29 mouse cellular contexts compared by ENCODE assay signal in genomic region chr12:95652172-95653156, GRCm38 (mm10). TPM values are rescaled to one million over a fixed set of nuclear protein-coding genes. Genes with fewer than 3 reads are reported as not detected.
DNase-seq lines count a peak whose midpoint lies in the region; ATAC-seq and TF ChIP-seq lines count a peak whose summit lies in the region.
"Had no signal": no experiment of that assay in that cellular context is flagged by ENCODE, and none has a peak within 500 bp of the region (broad histone marks: within the 10 kb centered on the region; RNA-seq: fewer than 3 reads in every experiment).

No protein-coding gene starts in this region.

- no peaks in the 10 kb centered on the region for H3K27me3 ChIP-seq in stomach, embryonic 14.5 days (ENCODE audit: control insufficient read depth, insufficient read depth, low read length)
- H3K27me3 ChIP-seq in stomach, postnatal 0 days (ENCODE audit: control insufficient read depth, insufficient read depth, low read length), result no peaks in the 10 kb centered on the region
- no peaks in the 10 kb centered on the region for H3K27me3 ChIP-seq in Patski
- H3K27me3 ChIP-seq in intestine, embryonic 15.5 days (replicated peaks), result no peaks in the 10 kb centered on the region
- H3K27me3 ChIP-seq: embryonic facial prominence, embryonic 13.5 days; forebrain, embryonic 12.5 days; forebrain, embryonic 15.5 days; heart, embryonic 13.5 days; hindbrain, embryonic 12.5 days; hindbrain, embryonic 15.5 days had no signal

- no peak overlapping the region for H3K9ac ChIP-seq in stomach, embryonic 14.5 days (replicated peaks; ENCODE audit: low read depth, low read length)
- H3K9ac ChIP-seq in stomach, postnatal 0 days (ENCODE audit: low read length), result no peak overlapping the region
- no peak overlapping the region for H3K9ac ChIP-seq in intestine, embryonic 15.5 days
- H3K9ac ChIP-seq: embryonic facial prominence, embryonic 13.5 days; forebrain, embryonic 12.5 days; forebrain, embryonic 15.5 days; heart, embryonic 13.5 days; hindbrain, embryonic 12.5 days; hindbrain, embryonic 15.5 days had no signal

- H3K4me2 ChIP-seq in stomach, embryonic 14.5 days (replicated peaks; ENCODE audit: low read depth, low read length), result no peak overlapping the region
- H3K4me2 ChIP-seq in stomach, postnatal 0 days (replicated peaks; ENCODE audit: low read depth), result no peak overlapping the region
- no peak overlapping the region for H3K4me2 ChIP-seq in intestine, embryonic 15.5 days (replicated peaks)
- H3K4me2 ChIP-seq: embryonic facial prominence, embryonic 13.5 days; forebrain, embryonic 12.5 days; forebrain, embryonic 15.5 days; heart, embryonic 13.5 days; hindbrain, embryonic 12.5 days; hindbrain, embryonic 15.5 days had no signal

- H3K27ac ChIP-seq in stomach, embryonic 14.5 days (ENCODE audit: low read length), result no peak overlapping the region
- no peak overlapping the region for H3K27ac ChIP-seq in stomach, postnatal 0 days (replicated peaks)
- no peak overlapping the region for H3K27ac ChIP-seq in intestine, embryonic 15.5 days
- H3K27ac ChIP-seq: embryonic facial prominence, embryonic 10.5 days; embryonic facial prominence, embryonic 13.5 days; forebrain, embryonic 12.5 days; forebrain, embryonic 15.5 days; heart, adult 2 months; heart, embryonic 10.5 days; heart, embryonic 13.5 days; hindbrain, embryonic 12.5 days; hindbrain, embryonic 15.5 days had no signal

- no peak for TF ChIP-seq EP300 in stomach, postnatal 0 days (optimal IDR thresholded peaks at IDR 0.05)

- 66% methylated on average over 4 of the region's 4 CpGs for WGBS in stomach, embryonic 14.5 days
- 61% methylated on average over 4 of the region's 4 CpGs for WGBS in stomach, postnatal 0 days
- WGBS in intestine, embryonic 15.5 days, result 57% methylated on average over 4 of the region's 4 CpGs
- 29% methylated on average over 4 of the region's 4 CpGs for WGBS in large intestine, adult 2 months

- POLR2A ChIA-PET in Patski (lab: Charles Lee), result no interaction called here

- no peak for TF ChIP-seq CTCF in stomach, postnatal 0 days (IDR thresholded peaks at IDR 0.05; ENCODE audit: low read depth)
- no peak for TF ChIP-seq CTCF in Patski (IDR thresholded peaks at IDR 0.05)

- ATAC-seq in stomach, embryonic 14.5 days (ENCODE audit: insufficient number of reproducible peaks, insufficient read depth, low FRiP score, low read depth), result peak; percentile 42; the same call in 1 of the 2 replicates
- ATAC-seq in stomach, postnatal 0 days (ENCODE audit: low FRiP score, low TSS enrichment), result no peak
- ATAC-seq in Patski, result peak; percentile 39
- ATAC-seq in intestine, embryonic 15.5 days, result peak; percentile 95
- ATAC-seq: forebrain, embryonic 15.5 days had no signal

- in situ Hi-C loops in Patski (cut with MboI; ENCODE audit: low pct_unique_long_range_greater_than_20kb), result no loop called here

- H3K4me1 ChIP-seq in stomach, embryonic 14.5 days (ENCODE audit: control insufficient read depth, insufficient read depth, low read length), result no peaks in the 10 kb centered on the region
- H3K4me1 ChIP-seq in stomach, postnatal 0 days (replicated peaks; ENCODE audit: control insufficient read depth, insufficient read depth), result no peaks in the 10 kb centered on the region
- no peaks in the 10 kb centered on the region for H3K4me1 ChIP-seq in intestine, embryonic 15.5 days (replicated peaks)
- H3K4me1 ChIP-seq: embryonic facial prominence, embryonic 10.5 days; embryonic facial prominence, embryonic 13.5 days; forebrain, embryonic 12.5 days; forebrain, embryonic 15.5 days; heart, embryonic 10.5 days; heart, embryonic 13.5 days; hindbrain, embryonic 12.5 days; hindbrain, embryonic 15.5 days had no signal

- CTCF ChIA-PET in Patski (lab: Charles Lee), result no interaction called here

- H3K9me3 ChIP-seq in stomach, embryonic 14.5 days (ENCODE audit: control insufficient read depth, low read depth, low read length), result no peaks in the 10 kb centered on the region
- no peaks in the 10 kb centered on the region for H3K9me3 ChIP-seq in stomach, postnatal 0 days (ENCODE audit: control insufficient read depth, low read length)
- H3K9me3 ChIP-seq in intestine, embryonic 15.5 days, result no peaks in the 10 kb centered on the region
- H3K9me3 ChIP-seq: embryonic facial prominence, embryonic 10.5 days; embryonic facial prominence, embryonic 13.5 days; forebrain, embryonic 12.5 days; forebrain, embryonic 15.5 days; heart, embryonic 10.5 days; heart, embryonic 13.5 days; hindbrain, embryonic 12.5 days; hindbrain, embryonic 15.5 days had no signal

- no peak overlapping the region for H3K4me3 ChIP-seq in stomach, embryonic 14.5 days (ENCODE audit: low read depth, low read length)
- no peak overlapping the region for H3K4me3 ChIP-seq in stomach, postnatal 0 days (ENCODE audit: low read depth, low read length)
- no peak overlapping the region for H3K4me3 ChIP-seq in intestine, embryonic 15.5 days (replicated peaks)
- H3K4me3 ChIP-seq: embryonic facial prominence, embryonic 10.5 days; embryonic facial prominence, embryonic 13.5 days; erythroblast, embryonic 14.5 days; forebrain, embryonic 12.5 days; forebrain, embryonic 15.5 days; heart, adult 2 months; heart, embryonic 10.5 days; heart, embryonic 13.5 days; hindbrain, embryonic 12.5 days; hindbrain, embryonic 15.5 days had no signal

- H3K36me3 ChIP-seq in stomach, embryonic 14.5 days (ENCODE audit: control insufficient read depth, insufficient read depth, low read length), result no peaks in the 10 kb centered on the region
- H3K36me3 ChIP-seq in stomach, postnatal 0 days (ENCODE audit: control insufficient read depth, insufficient read depth, low read length), result no peaks in the 10 kb centered on the region
- H3K36me3 ChIP-seq in intestine, embryonic 15.5 days, result no peaks in the 10 kb centered on the region
- H3K36me3 ChIP-seq: embryonic facial prominence, embryonic 10.5 days; embryonic facial prominence, embryonic 13.5 days; forebrain, embryonic 12.5 days; forebrain, embryonic 15.5 days; heart, embryonic 10.5 days; heart, embryonic 13.5 days; hindbrain, embryonic 12.5 days; hindbrain, embryonic 15.5 days had no signal

- no peak for DNase-seq in stomach, postnatal 0 days (ENCODE audit: low spot score)
- DNase-seq in Patski (ENCODE audit: low read depth, low spot score), result peak; percentile 20
- DNase-seq in large intestine, adult 2 months (ENCODE audit: low read depth, low spot score), result peak; percentile 6
- no peak for DNase-seq in adrenal gland, postnatal 25 days
- DNase-seq in frontal cortex, postnatal 25 days (ENCODE audit: low spot score in 2 of 2), result no peak
- DNase-seq in cerebellum, postnatal 25 days, result no peak
- DNase-seq: adrenal gland, adult 2 months; adrenal gland, postnatal 14 days; cerebellum, adult 18-20 months; cerebellum, adult 9-10 months; cerebellum, postnatal 14 days; embryo, embryonic 11 days; gastrocnemius, postnatal 10 days; gastrocnemius, postnatal 36 days; heart, adult 2 months; heart, postnatal 14 days had no signal

RNA-seq across cellular contexts. Expression of gene Flrt2, which starts 39.6 kb away (rescaled TPM):
- 27.3 and 34.9 TPM in 2 replicates for polyA plus RNA-seq in stomach, embryonic 14.5 days (2014; fragmentation: Nextera tagmentation; extraction: Ambion mirVana)
- 5.7 and 6.2 TPM in 2 replicates for polyA plus RNA-seq in stomach, postnatal 0 days (2015; fragmentation: Nextera tagmentation; extraction: Ambion mirVana)
- polyA plus RNA-seq in Patski (2021), result 2.3 TPM
- 17.5 and 19.5 TPM in 2 replicates for polyA plus RNA-seq in intestine, embryonic 15.5 days (2015; fragmentation: Nextera tagmentation; extraction: Ambion mirVana)
- polyA plus RNA-seq in large intestine, adult 2 months (2012; rRNA removed), result 0.30 and 0.55 TPM in 2 replicates
- 9.8 and 9.9 TPM in 2 replicates for total RNA-seq in adrenal gland, postnatal 25 days (2021)
- total RNA-seq: granulocyte monocyte progenitor cell, adult 5-6 weeks; hematopoietic stem cell, adult 5-6 weeks had no signal

Comparison
In these comparisons a context has a peak if more than half of its experiments do, and no peak if none do; other contexts are left out.
1. DNase-seq: peak in Patski (single experiment) and large intestine, adult 2 months (single experiment); none in stomach, postnatal 0 days (single experiment), adrenal gland, postnatal 25 days (single experiment), frontal cortex, postnatal 25 days (0 of 2) and cerebellum, postnatal 25 days (0 of 2).